Mouse (Mus musculus) hindbrain, embryonic 13.5 days (tissue): Measurements from ENCODE around the gene Nprl2. TPM values are rescaled to one million over a fixed set of nuclear protein-coding genes. Genes with fewer than 3 reads are reported as not detected.
"Not testable (repeated sequence)": the region's sequence is repeated elsewhere in the genome, so short reads cannot be mapped to it uniquely, and the experiment has no call there.

Source experiments
- ATAC-seq: fragments of 200-750 bp; cut with Nextera tagmentation; 2 replicates; pipeline ENCODE4 v1.8.0; 2017; ENCODE audit warnings: moderate TSS enrichment; ENCODE audit not compliant: low FRiP score
- H3K27ac ChIP-seq: fragments of 300-500 bp; sonication (generic); 2 replicates; pipeline ENCODE4 v1.5.1; 2015; ENCODE audit warnings: inconsistent platforms, mild to moderate bottlenecking, moderate library complexity
- H3K27me3 ChIP-seq: fragments of 300-500 bp; sonication (generic); 2 replicates; pipeline ENCODE4 v1.6.1; 2015; ENCODE audit warnings: mild to moderate bottlenecking, inconsistent platforms
- H3K36me3 ChIP-seq: fragments of 300-500 bp; sonication (generic); 2 replicates; pipeline ENCODE4 v1.6.1; 2015; ENCODE audit warnings: mild to moderate bottlenecking, inconsistent platforms
- H3K4me1 ChIP-seq: fragments of 300-500 bp; sonication (generic); replicated peaks from 2 replicates; pipeline ENCODE4 v1.6.1; 2015; ENCODE audit warnings: inconsistent platforms
- H3K4me2 ChIP-seq: fragments of 300-500 bp; sonication (generic); 2 replicates; pipeline ENCODE4 v1.6.1; 2015; ENCODE audit warnings: inconsistent platforms, mild to moderate bottlenecking, moderate library complexity
- H3K4me3 ChIP-seq: fragments of 300-500 bp; sonication (generic); 2 replicates; pipeline ENCODE4 v1.5.1; 2015; ENCODE audit warnings: mild to moderate bottlenecking, inconsistent platforms
- H3K9ac ChIP-seq: fragments of 300-500 bp; sonication (generic); 2 replicates; pipeline ENCODE4 v1.6.1; 2015; ENCODE audit warnings: mild to moderate bottlenecking, inconsistent platforms
- H3K9me3 ChIP-seq: fragments of 300-500 bp; sonication (generic); 2 replicates; pipeline ENCODE4 v1.6.1; 2016; ENCODE audit warnings: inconsistent platforms
- WGBS: fragments of 180-500 bp; shearing (Covaris S2); methylation state at CpG from one replicate; pipeline ENCODE4 v1.1.7; 2015; 5-methylcytosine and 5-hydroxymethylcytosine counted together
- polyA plus RNA-seq: library from polyadenylated mRNA; unstranded; fragments of >200 nt; fragmentation: Nextera tagmentation; extraction: Ambion mirVana; gene quantifications from 2 replicates; pipeline ENCODE4 v1.2.1, GENCODE M21; 2015

The Nprl2 gene
- polyA plus RNA-seq, 1 experiment from 2014 or later, result 68.6 TPM

DNA sequence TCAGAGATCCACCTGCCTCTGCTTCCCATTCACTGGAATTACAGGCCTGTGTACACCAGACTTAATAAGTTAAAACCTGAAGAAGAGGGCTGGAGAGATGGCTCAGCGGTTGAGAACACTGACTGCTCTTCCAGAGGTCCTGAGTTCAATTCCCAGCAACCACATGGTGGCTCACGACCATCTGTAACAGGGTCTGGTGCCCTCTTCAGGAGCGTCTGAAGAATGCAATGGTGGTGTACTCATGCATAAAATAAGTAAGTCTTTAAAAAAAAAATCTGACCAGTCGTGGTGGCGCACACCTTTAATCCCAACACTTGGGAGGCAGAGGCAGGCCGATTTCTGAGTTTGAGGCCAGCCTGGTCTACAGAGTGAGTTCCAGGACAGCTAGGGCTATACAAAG lies 31.7 kb downstream of the Nprl2 start:
- not testable (repeated sequence) for H3K27me3 ChIP-seq, H3K9ac ChIP-seq, ATAC-seq, H3K4me2 ChIP-seq, H3K4me3 ChIP-seq, H3K27ac ChIP-seq, H3K9me3 ChIP-seq
- H3K4me1 ChIP-seq, result peaks cover 49% of the 10 kb centered on the region
- 82% methylated on average over 6 of the region's 6 CpGs for WGBS
- peaks cover 45% of the 10 kb centered on the region for H3K36me3 ChIP-seq

DNA sequence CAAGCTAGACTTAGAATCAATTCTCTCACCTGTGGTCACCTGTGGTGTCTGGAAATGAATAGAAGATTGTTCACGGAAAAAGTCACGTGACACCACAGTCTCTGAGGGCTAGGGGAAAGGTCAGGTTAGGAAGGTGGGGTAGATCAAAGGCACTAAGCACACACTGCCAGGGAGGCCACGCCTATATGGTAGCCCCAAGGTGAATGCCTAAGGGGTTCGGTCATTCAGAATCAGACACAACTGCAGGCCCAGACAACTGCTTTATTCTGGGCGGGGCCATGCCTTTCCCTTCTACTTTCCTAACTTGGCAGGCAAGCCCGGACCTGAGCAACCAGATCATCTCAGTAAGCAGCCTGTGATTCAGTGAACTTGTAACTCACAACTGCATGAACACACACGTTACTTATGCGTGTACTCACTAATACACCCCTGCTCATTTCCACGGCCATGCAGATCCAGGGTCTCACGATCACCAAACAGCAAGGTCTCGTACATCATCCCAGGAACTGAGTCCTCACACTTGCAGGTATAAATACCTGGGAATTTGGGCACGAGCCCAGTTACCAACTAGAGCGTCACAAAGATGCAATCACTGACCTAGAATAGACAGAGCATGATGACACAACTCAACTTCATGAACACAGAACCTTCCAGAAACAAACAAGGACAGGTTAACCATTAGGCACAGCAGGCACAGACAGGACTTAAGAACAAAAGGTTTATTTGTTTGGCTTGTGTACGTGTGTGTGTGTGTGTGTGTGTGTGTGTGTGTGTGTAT lies 33.7 kb downstream of the Nprl2 start:
- Histone ChIP-seq H3K36me3 (peaks cover 43% of the 10 kb centered on the region), H3K4me1 (peaks cover 52% of the 10 kb centered on the region), H3K27ac (no peak overlapping the region), H3K9me3 (no peaks in the 10 kb centered on the region), H3K4me3 (no peak overlapping the region), H3K27me3 (no peaks in the 10 kb centered on the region), H3K4me2 (no peak overlapping the region), H3K9ac (no peak overlapping the region)
- 88% methylated on average over 14 of the region's 14 CpGs for WGBS
- no peak for ATAC-seq

- peaks cover 52% of the 10 kb centered on the region for H3K4me1 ChIP-seq
These were observed 34.5 kb downstream of the Nprl2 start, which contains the start of gene Hyal1 for GRCm38 (mm10) chr9:107576357-107577107. Hyal1 (plus strand) TSS chr9:107576927.

GRCm38 (mm10) chr9:107577871-107578270 lies 35.8 kb downstream of the Nprl2 start:
- no peak for ATAC-seq
- peaks cover 22% of the 10 kb centered on the region for H3K36me3 ChIP-seq
- H3K27ac ChIP-seq, result no peak overlapping the region
- H3K4me2 ChIP-seq, result no peak overlapping the region
- H3K27me3 ChIP-seq, result no peaks in the 10 kb centered on the region
- no peaks in the 10 kb centered on the region for H3K9me3 ChIP-seq
- H3K9ac ChIP-seq, result 0 out of 2 replicates have a peak overlapping the region, but pooled peaks have one; percentile 1
- 96% methylated on average over 10 of the region's 10 CpGs for WGBS
- H3K4me1 ChIP-seq, result peaks cover 48% of the 10 kb centered on the region
- no peak overlapping the region for H3K4me3 ChIP-seq

More at GRCm38 (mm10) chr9:107576357-107577107, 34.5 kb downstream of the Nprl2 start, which contains the start of gene Hyal1:
- peak within 1 kb of the TSS; percentile 26 for H3K9ac ChIP-seq
- peak within 1 kb of the TSS; percentile 48 for H3K4me2 ChIP-seq
- ATAC-seq, result peak; percentile 16; the same call in 1 of the 2 replicates
- no peaks in the 10 kb centered on the region for H3K9me3 ChIP-seq
- WGBS, result 32% methylated on average over 16 of the region's 16 CpGs
- H3K27me3 ChIP-seq, result no peaks in the 10 kb centered on the region
- peaks cover 35% of the 10 kb centered on the region for H3K36me3 ChIP-seq
- H3K27ac ChIP-seq, result no peak within 1 kb of the TSS; the same call in 1 of the 2 replicates
- peak within 1 kb of the TSS; percentile 20 for H3K4me3 ChIP-seq

DNA sequence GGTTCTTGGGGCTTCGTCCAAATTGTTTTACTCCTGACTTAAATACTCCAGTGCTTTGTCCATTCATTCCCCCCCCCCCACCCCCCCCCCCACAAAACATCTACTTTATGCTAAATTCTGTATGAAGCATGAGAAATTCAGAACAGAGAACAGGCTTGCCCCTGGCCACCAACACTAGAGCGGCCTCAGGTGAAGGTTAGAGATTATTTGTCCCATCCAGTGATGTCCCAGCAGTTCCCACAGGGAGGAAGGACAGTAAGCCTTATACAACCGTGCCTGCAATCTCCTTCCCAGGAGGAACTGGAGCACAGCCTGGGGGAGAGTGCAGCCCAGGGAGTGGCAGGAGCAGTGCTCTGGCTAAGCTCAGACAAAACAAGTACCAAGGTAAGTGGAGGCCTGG lies 36.6 kb downstream of the Nprl2 start, which contains the start of gene Naa80:
Naa80 (plus strand) TSS at position 301 of the 400 bp plus-strand sequence.
- no peaks in the 10 kb centered on the region for H3K9me3 ChIP-seq

GRCm38 (mm10) chr9:107579023-107579900 lies 37.2 kb downstream of the Nprl2 start:
- peaks cover 48% of the 10 kb centered on the region for H3K4me1 ChIP-seq
- peak overlapping the region; percentile 86; the same call in 1 of the 2 replicates for H3K27ac ChIP-seq
- H3K27me3 ChIP-seq, result no peaks in the 10 kb centered on the region
- H3K36me3 ChIP-seq, result peaks cover 21% of the 10 kb centered on the region
- H3K4me3 ChIP-seq, result no peak overlapping the region
- ATAC-seq, result no peak
- H3K4me2 ChIP-seq, result peak overlapping the region; percentile 97; the same call in 1 of the 2 replicates
- peak overlapping the region; percentile 56; the same call in 1 of the 2 replicates for H3K9ac ChIP-seq
- WGBS, result 95% methylated on average over 14 of the region's 14 CpGs
- H3K9me3 ChIP-seq, result no peaks in the 10 kb centered on the region

More for the DNA sequence above, 36.6 kb downstream of the Nprl2 start, which contains the start of gene Naa80:
- Histone ChIP-seq H3K4me3 (no peak within 1 kb of the TSS), H3K27me3 (no peaks in the 10 kb centered on the region), H3K36me3 (peaks cover 22% of the 10 kb centered on the region), H3K4me2 (peak within 1 kb of the TSS; percentile 97; the same call in 1 of the 2 replicates), H3K4me1 (peaks cover 48% of the 10 kb centered on the region), H3K9ac (peak within 1 kb of the TSS; percentile 56; the same call in 1 of the 2 replicates), H3K27ac (peak within 1 kb of the TSS; percentile 86; the same call in 1 of the 2 replicates)
- WGBS, result 83% methylated on average over 3 of the region's 3 CpGs
- no peak for ATAC-seq

DNA sequence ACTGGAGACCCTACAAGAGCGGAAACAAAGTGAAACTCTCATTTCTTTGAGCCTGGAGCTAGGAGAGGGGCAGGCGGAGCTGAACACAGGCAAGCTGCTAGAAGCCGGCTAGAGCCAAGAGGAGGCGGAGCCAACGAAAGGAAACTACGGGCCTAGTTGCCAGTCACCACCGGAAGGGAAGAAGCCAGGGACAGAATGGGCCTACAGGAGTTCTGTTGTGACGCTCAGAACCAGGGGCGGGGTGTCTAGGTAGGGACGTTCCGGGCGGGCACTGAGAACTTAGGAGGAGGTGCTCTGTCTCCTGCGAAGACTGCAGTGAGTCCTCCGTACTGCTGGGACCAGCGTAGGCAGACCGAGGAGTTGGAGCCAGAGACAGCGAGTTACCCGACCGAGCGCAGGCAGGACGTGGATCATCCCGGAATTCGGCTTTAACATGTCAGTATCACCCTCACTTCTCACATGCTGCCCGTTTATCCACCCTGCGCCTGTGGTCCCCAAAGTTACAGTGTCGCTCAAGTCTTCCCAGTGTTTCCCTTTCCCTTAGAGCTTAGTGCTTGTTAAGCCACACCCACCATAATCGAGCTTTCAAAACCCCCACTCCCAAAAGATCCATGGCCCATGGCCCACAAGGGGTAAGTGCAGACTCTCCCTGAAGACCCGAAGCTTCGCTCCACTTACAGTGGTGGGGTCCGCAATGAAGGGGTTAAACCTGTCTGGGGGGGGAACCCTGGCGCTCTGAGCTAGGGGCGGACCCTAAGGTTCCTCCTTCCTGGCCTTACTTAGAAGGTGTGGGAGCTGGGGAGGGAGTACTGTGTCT lies 38.7 kb downstream of the Nprl2 start, which contains the start of gene Hyal3:
Hyal3 (plus strand) TSS at position 318 of the 817 bp plus-strand sequence.
- Histone ChIP-seq H3K9ac (peak within 1 kb of the TSS; percentile 83), H3K4me3 (peak within 1 kb of the TSS; percentile 62), H3K4me1 (peaks cover 48% of the 10 kb centered on the region), H3K36me3 (peaks cover 10% of the 10 kb centered on the region), H3K4me2 (peak within 1 kb of the TSS; percentile 97), H3K27ac (peak within 1 kb of the TSS; percentile 86), H3K9me3 (no peaks in the 10 kb centered on the region), H3K27me3 (no peaks in the 10 kb centered on the region)
- WGBS, result under 1% methylated on average over 32 of the region's 32 CpGs
- peak; percentile 70 for ATAC-seq

GRCm38 (mm10) chr9:107581584-107581983 lies 39.6 kb downstream of the Nprl2 start:
- Histone ChIP-seq H3K4me3 (peak overlapping the region; percentile 62), H3K4me2 (peak overlapping the region; percentile 97), H3K27ac (no peak overlapping the region), H3K4me1 (peaks cover 45% of the 10 kb centered on the region), H3K27me3 (no peaks in the 10 kb centered on the region), H3K9me3 (no peaks in the 10 kb centered on the region), H3K9ac (peak overlapping the region; percentile 83), H3K36me3 (peaks cover 10% of the 10 kb centered on the region)
- WGBS, result 83% methylated on average over 4 of the region's 4 CpGs
- ATAC-seq, result no peak

- Histone ChIP-seq H3K27ac (no peak overlapping the region), H3K9me3 (no peaks in the 10 kb centered on the region), H3K4me2 (no peak overlapping the region), H3K4me1 (peaks cover 35% of the 10 kb centered on the region), H3K27me3 (no peaks in the 10 kb centered on the region), H3K36me3 (peaks cover 10% of the 10 kb centered on the region), H3K9ac (no peak overlapping the region), H3K4me3 (no peak overlapping the region)
- WGBS, result 90% methylated on average over 7 of the region's 7 CpGs
- ATAC-seq, result no peak
These were observed 40.6 kb downstream of the Nprl2 start for GRCm38 (mm10) chr9:107582509-107583062.

DNA sequence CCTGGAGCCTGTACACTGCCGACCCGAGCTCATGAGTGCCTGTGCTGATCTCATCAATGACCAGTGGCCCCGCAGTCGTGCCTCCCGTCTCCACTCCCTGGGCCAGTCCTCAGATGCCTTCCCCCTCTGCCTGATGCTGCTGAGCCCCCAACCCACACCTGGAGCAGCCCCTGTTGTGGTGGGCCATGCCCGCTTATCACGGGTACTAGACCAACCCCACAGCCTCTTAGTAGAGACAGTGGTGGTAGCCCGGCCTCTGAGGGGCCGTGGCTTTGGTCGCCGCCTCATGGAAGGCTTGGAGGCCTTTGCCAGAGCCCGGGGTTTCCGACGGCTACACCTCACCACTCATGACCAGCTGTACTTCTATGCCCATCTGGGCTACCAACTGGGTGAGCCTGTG lies 41.1 kb downstream of the Nprl2 start:
- H3K36me3 ChIP-seq, result peaks cover 10% of the 10 kb centered on the region
- 93% methylated on average over 14 of the region's 14 CpGs for WGBS
- no peak for ATAC-seq
- H3K4me2 ChIP-seq, result no peak overlapping the region
- H3K4me1 ChIP-seq, result peaks cover 36% of the 10 kb centered on the region
- no peak overlapping the region for H3K9ac ChIP-seq
- no peak overlapping the region for H3K4me3 ChIP-seq
- H3K9me3 ChIP-seq, result no peaks in the 10 kb centered on the region
- no peaks in the 10 kb centered on the region for H3K27me3 ChIP-seq
- H3K27ac ChIP-seq, result no peak overlapping the region
